Mouse (Mus musculus): Measurements from ENCODE around the gene Btnl10. TPM values are rescaled to one million over a fixed set of nuclear protein-coding genes. Genes with fewer than 3 reads are reported as not detected.
A peak's percentile ranks its signal among the peaks of the same experiment; 100 is the strongest.

Btnl10 gene
- total RNA-seq, 2 experiments from 2014 or later = not detected

DNA sequence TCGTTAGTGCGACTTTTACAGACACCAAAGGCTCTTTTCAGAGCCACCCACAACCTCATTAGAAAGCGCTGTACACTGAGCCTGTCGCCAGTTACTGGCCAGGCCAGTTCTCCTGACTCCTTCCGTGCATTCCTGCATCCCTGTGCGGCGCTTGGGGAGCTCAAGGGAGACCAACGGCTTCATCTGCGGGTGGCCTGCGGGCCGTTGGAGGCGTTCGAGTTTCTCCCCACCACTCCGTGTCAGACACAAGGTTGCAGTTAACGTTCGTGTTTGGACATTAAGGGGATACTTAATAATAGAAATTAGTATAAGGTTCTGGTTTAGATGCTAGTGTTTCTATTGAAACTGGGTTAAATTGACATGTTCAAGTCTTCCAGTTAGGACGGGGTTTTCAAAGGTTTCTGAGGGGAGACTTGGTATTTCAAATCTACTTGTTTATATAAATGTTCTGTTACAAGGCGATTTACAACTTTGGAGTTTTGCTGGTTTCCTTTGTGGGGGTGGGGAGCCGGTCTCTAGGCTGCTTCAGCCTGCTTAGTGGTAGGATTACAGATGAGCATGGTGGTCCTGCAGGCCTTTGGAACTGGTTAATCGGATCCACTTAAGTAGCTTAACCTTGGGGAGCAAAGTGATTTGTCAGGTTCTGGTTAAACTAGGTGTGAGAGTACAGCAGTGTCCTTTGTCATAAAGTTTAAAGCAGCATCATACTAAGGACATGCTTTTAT, 37.6 kb downstream of the Btnl10 start:
- Histone ChIP-seq H3K4me3 (peak overlapping the region; percentile 87), H3K27ac (peak overlapping the region; percentile 98)
- no peak for DNase-seq (ENCODE audit: low spot score in 2 of 2)
- peak; percentile 24 for TF ChIP-seq CTCF (conservative IDR thresholded peaks at IDR 0.05)

GRCm38 (mm10) chr11:58955868-58956257, 38.2 kb downstream of the Btnl10 start:
- TF ChIP-seq CTCF (conservative IDR thresholded peaks at IDR 0.05) = no peak
- Histone ChIP-seq H3K27ac (peak overlapping the region; percentile 98), H3K4me3 (peak overlapping the region; percentile 87)
- no peak for DNase-seq (ENCODE audit: low spot score in 2 of 2)

DNA sequence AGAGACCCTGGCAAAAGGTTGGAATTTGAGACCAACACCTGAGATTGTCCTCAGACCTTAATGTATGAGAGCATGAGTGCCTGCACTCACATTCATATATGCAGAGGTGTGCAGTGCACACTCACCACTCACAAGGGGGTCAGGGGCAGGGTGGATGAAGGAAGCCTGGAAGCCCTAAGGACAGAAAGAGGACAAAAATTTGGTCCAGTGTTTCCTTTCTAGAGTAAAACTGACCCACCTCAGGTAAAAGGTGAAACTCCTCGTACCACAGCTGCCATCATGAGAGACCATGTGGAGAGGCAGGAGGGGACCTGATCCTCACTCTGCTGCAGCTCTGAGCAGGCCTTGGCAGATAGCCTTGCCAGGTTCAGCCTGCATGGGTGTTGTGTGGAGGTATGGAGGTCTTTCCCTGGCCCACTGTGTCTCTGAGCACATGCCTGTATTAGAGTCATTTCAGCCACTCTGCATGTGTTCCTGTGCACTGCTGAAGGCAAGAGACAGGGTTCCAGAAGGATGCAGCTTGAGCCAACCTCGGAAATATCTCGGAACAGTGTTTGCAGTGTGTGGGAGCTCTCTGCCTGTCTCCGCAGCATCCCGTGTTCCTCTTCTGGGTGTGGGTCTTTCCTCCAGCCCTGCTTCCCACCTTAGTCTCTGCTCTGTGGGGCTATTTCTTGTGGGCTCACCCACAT, 39.7 kb downstream of the Btnl10 start:
- Histone ChIP-seq H3K27ac (peak overlapping the region; percentile 98), H3K4me3 (peak overlapping the region; percentile 87)
- no peak for DNase-seq (ENCODE audit: low spot score in 2 of 2)
- no peak for TF ChIP-seq CTCF (conservative IDR thresholded peaks at IDR 0.05)

- DNase-seq (ENCODE audit: low spot score in 2 of 2) = no peak
- Histone ChIP-seq H3K27ac (peak overlapping the region; percentile 98; the same call in 1 of the 2 replicates), H3K4me3 (peak overlapping the region; percentile 87; the same call in 1 of the 2 replicates)
- TF ChIP-seq CTCF (conservative IDR thresholded peaks at IDR 0.05) = no peak
These were observed 40.8 kb downstream of the Btnl10 start for GRCm38 (mm10) chr11:58958536-58958935.

- DNase-seq (ENCODE audit: low spot score in 2 of 2) = no peak
- peak overlapping the region; percentile 98 for H3K27ac ChIP-seq
- peak overlapping the region; percentile 68 for H3K4me3 ChIP-seq
These were observed 41.6 kb downstream of the Btnl10 start for GRCm38 (mm10) chr11:58959186-58959825.

GRCm38 (mm10) chr11:58959921-58960465, 42.3 kb downstream of the Btnl10 start:
- peak; percentile 73 to 79 for DNase-seq (ENCODE audit: low spot score in 2 of 2)
- TF ChIP-seq CTCF (conservative IDR thresholded peaks at IDR 0.05) = peak; percentile 58
- Histone ChIP-seq H3K4me3 (peak overlapping the region; percentile 68), H3K27ac (peak overlapping the region; percentile 98)

More at GRCm38 (mm10) chr11:58959186-58959825, 41.6 kb downstream of the Btnl10 start:
- no peak for TF ChIP-seq CTCF (conservative IDR thresholded peaks at IDR 0.05)

DNA sequence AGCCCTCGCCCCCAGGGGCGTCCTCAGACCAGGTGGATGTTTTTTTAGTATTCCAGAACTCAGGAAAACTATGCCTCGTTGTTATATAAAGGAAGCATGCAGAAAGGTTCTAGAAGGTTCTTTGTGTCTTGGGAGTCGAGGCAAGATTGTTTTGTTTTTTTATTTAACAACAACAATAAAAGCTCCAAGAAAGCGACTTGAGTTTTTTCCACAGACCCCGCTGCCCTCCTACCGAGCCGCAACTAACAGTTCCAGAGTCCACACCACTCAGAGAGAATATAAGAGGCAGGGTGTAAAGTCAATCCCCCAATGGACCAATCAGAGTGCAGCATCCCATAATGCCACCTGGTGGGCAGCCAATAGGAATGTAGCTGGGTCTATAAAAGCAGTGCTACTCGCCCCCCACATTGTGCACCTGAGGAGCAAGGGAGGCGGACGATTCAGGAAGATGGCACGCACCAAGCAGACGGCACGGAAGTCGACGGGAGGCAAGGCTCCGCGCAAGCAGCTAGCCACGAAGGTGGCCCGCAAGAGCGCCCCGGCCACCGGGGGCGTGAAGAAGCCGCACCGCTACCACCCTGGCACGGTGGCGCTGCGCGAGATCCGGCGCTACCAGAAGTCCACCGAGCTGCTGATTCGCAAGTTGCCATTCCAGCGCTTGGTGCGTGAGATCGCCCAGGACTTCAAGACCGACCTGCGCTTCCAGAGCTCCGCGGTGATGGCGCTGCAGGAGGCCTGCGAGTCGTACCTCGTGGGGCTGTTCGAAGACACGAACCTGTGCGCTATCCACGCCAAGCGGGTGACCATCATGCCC, 43.9 kb downstream of the Btnl10 start:
- no peak overlapping the region for H3K27ac ChIP-seq
- H3K4me3 ChIP-seq = no peak overlapping the region
- no peak for TF ChIP-seq CTCF (conservative IDR thresholded peaks at IDR 0.05)
- no peak for DNase-seq (ENCODE audit: low spot score in 2 of 2)

DNA sequence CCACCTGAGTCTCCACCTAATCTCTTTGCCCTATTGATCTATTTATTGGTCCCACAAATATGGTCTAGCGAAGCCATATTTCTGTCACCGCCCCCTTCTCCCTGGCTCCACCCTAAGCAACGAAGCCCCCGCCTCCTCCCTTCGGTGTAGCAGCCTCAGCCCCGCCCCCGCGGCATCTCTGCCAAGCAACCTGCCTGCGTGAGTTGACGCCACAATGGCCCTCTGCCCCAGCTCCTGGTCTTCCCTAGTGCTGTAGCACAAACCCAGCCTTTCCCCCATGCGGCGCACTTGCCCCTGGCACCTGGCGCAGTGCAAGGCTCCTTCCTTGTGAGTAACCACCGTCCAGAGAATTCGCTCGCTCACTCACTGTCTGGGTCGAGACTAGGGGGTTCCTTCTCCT, 45.8 kb downstream of the Btnl10 start:
- no peak for TF ChIP-seq CTCF (conservative IDR thresholded peaks at IDR 0.05)
- no peak for DNase-seq (ENCODE audit: low spot score in 2 of 2)
- H3K4me3 ChIP-seq = no peak overlapping the region
- no peak overlapping the region for H3K27ac ChIP-seq

GRCm38 (mm10) chr11:58964216-58964615, 46.5 kb downstream of the Btnl10 start:
- TF ChIP-seq CTCF (conservative IDR thresholded peaks at IDR 0.05) = no peak
- Histone ChIP-seq H3K27ac (no peak overlapping the region), H3K4me3 (no peak overlapping the region)
- DNase-seq (ENCODE audit: low spot score in 2 of 2) = no peak

GRCm38 (mm10) chr11:58965001-58965760, 47.5 kb downstream of the Btnl10 start:
- Histone ChIP-seq H3K4me3 (no peak overlapping the region), H3K27ac (no peak overlapping the region)
- no peak for TF ChIP-seq CTCF (conservative IDR thresholded peaks at IDR 0.05)
- DNase-seq (ENCODE audit: low spot score in 2 of 2) = no peak

GRCm38 (mm10) chr11:58967346-58967745, 49.6 kb downstream of the Btnl10 start:
- TF ChIP-seq CTCF (conservative IDR thresholded peaks at IDR 0.05) = peak; percentile 78
- no peak for DNase-seq (ENCODE audit: low spot score in 2 of 2)

More at GRCm38 (mm10) chr11:58967346-58967745, 49.6 kb downstream of the Btnl10 start:
- Histone ChIP-seq H3K4me3 (no peak overlapping the region), H3K27ac (no peak overlapping the region)
